Mouse (Mus musculus): ENCODE measurements around the gene Trim56. TPM values are rescaled to one million over a fixed set of nuclear protein-coding genes. Genes with fewer than 3 reads are reported as not detected.
"Not testable (repeated sequence)": the region's sequence is repeated elsewhere in the genome, so short reads cannot be mapped to it uniquely, and the experiment has no call there.

Trim56 gene
- polyA plus RNA-seq (2012; ENCODE audit: insufficient read depth, insufficient read length, low replicate concordance, missing spikeins) = 43.5 TPM in 1 of 2 replicates, not detected in the other

GRCm38 (mm10) chr5:137115866-137116847 is at the start of gene Trim56:
Gene Trim56 (minus strand): TSS chr5:137116209.
- no peak within 1 kb of the TSS for H3K27ac ChIP-seq (ENCODE audit: insufficient read depth, low read depth, low read length)
- peak within 1 kb of the TSS; percentile 51 for H3K4me3 ChIP-seq (ENCODE audit: insufficient read depth, low read depth, low read length)
- no peak for TF ChIP-seq POLR2A (IDR thresholded peaks at IDR 0.05; ENCODE audit: insufficient read depth, low read depth, low read length)
- no peak for TF ChIP-seq CTCF (IDR thresholded peaks at IDR 0.05; ENCODE audit: insufficient read depth, low read depth, low read length)
- 16% methylated on average over 29 of the region's 29 CpGs for WGBS
- peaks cover 10% of the 10 kb centered on the region for H3K4me1 ChIP-seq (ENCODE audit: control insufficient read depth, insufficient read depth, low read length)

- WGBS = 77% methylated on average over 4 of the region's 4 CpGs
- Histone ChIP-seq H3K4me3 (ENCODE audit: insufficient read depth, low read depth, low read length) (no peak overlapping the region), H3K27ac (ENCODE audit: insufficient read depth, low read depth, low read length) (no peak overlapping the region), H3K4me1 (ENCODE audit: control insufficient read depth, insufficient read depth, low read length) (no peaks in the 10 kb centered on the region)
- TF ChIP-seq POLR2A (IDR thresholded peaks at IDR 0.05; ENCODE audit: insufficient read depth, low read depth, low read length) (no peak), CTCF (IDR thresholded peaks at IDR 0.05; ENCODE audit: insufficient read depth, low read depth, low read length) (no peak)
Observed at GRCm38 (mm10) chr5:137161853-137162252, 45.8 kb upstream of the Trim56 start.

GRCm38 (mm10) chr5:137159461-137159860 is 43.5 kb upstream of the Trim56 start:
- TF ChIP-seq POLR2A (IDR thresholded peaks at IDR 0.05; ENCODE audit: insufficient read depth, low read depth, low read length) (no peak), CTCF (IDR thresholded peaks at IDR 0.05; ENCODE audit: insufficient read depth, low read depth, low read length) (peak; percentile 35)
- Histone ChIP-seq H3K4me3 (ENCODE audit: insufficient read depth, low read depth, low read length) (no peak overlapping the region), H3K27ac (ENCODE audit: insufficient read depth, low read depth, low read length) (no peak overlapping the region), H3K4me1 (ENCODE audit: control insufficient read depth, insufficient read depth, low read length) (no peaks in the 10 kb centered on the region)
- 37% methylated on average over 11 of the region's 11 CpGs for WGBS

GRCm38 (mm10) chr5:137153289-137153688 is 37.3 kb upstream of the Trim56 start:
- H3K4me3 ChIP-seq (ENCODE audit: insufficient read depth, low read depth, low read length) = no peak overlapping the region
- 91% methylated on average over 5 of the region's 5 CpGs for whole genome bisulfite sequencing
- H3K4me1 ChIP-seq (ENCODE audit: control insufficient read depth, insufficient read depth, low read length) = no peaks in the 10 kb centered on the region
- TF ChIP-seq CTCF (IDR thresholded peaks at IDR 0.05; ENCODE audit: insufficient read depth, low read depth, low read length) (no peak), POLR2A (IDR thresholded peaks at IDR 0.05; ENCODE audit: insufficient read depth, low read depth, low read length) (no peak)
- no peak overlapping the region for H3K27ac ChIP-seq (ENCODE audit: insufficient read depth, low read depth, low read length)

GRCm38 (mm10) chr5:137152623-137153022 is 36.6 kb upstream of the Trim56 start:
- Histone ChIP-seq H3K4me3 (ENCODE audit: insufficient read depth, low read depth, low read length) (no peak overlapping the region), H3K27ac (ENCODE audit: insufficient read depth, low read depth, low read length) (no peak overlapping the region), H3K4me1 (ENCODE audit: control insufficient read depth, insufficient read depth, low read length) (no peaks in the 10 kb centered on the region)
- 54% methylated on average over 2 of the region's 2 CpGs for WGBS
- TF ChIP-seq CTCF (IDR thresholded peaks at IDR 0.05; ENCODE audit: insufficient read depth, low read depth, low read length) (no peak), POLR2A (IDR thresholded peaks at IDR 0.05; ENCODE audit: insufficient read depth, low read depth, low read length) (no peak)

GRCm38 (mm10) chr5:137149272-137149882 is 33.4 kb upstream of the Trim56 start, which contains the start of gene Muc3:
Gene Muc3 (minus strand): TSS chr5:137149322.
- H3K27ac ChIP-seq (ENCODE audit: insufficient read depth, low read depth, low read length); H3K4me1 ChIP-seq (ENCODE audit: control insufficient read depth, insufficient read depth, low read length); H3K4me3 ChIP-seq (ENCODE audit: insufficient read depth, low read depth, low read length): not testable (repeated sequence)

- H3K27ac ChIP-seq (ENCODE audit: insufficient read depth, low read depth, low read length) = no peak overlapping the region
- H3K4me3 ChIP-seq (ENCODE audit: insufficient read depth, low read depth, low read length) = no peak overlapping the region
- 70% methylated on average over 3 of the region's 3 CpGs for WGBS
- TF ChIP-seq POLR2A (IDR thresholded peaks at IDR 0.05; ENCODE audit: insufficient read depth, low read depth, low read length) (no peak), CTCF (IDR thresholded peaks at IDR 0.05; ENCODE audit: insufficient read depth, low read depth, low read length) (no peak)
- H3K4me1 ChIP-seq (ENCODE audit: control insufficient read depth, insufficient read depth, low read length) = no peaks in the 10 kb centered on the region
Observed at GRCm38 (mm10) chr5:137140836-137141235, 24.8 kb upstream of the Trim56 start.

- H3K4me3 ChIP-seq (ENCODE audit: insufficient read depth, low read depth, low read length) = no peak overlapping the region
- 88% methylated on average over 10 of the region's 10 CpGs for WGBS
Observed at GRCm38 (mm10) chr5:137138977-137139376, 23.0 kb upstream of the Trim56 start.

GRCm38 (mm10) chr5:137134959-137135358 is 18.9 kb upstream of the Trim56 start:
- no peak overlapping the region for H3K27ac ChIP-seq (ENCODE audit: insufficient read depth, low read depth, low read length)
- 37% methylated on average over 11 of the region's 11 CpGs for WGBS
- H3K4me3 ChIP-seq (ENCODE audit: insufficient read depth, low read depth, low read length) = no peak overlapping the region
- no peaks in the 10 kb centered on the region for H3K4me1 ChIP-seq (ENCODE audit: control insufficient read depth, insufficient read depth, low read length)
- no peak for TF ChIP-seq CTCF (IDR thresholded peaks at IDR 0.05; ENCODE audit: insufficient read depth, low read depth, low read length)
- no peak for TF ChIP-seq POLR2A (IDR thresholded peaks at IDR 0.05; ENCODE audit: insufficient read depth, low read depth, low read length)

More at GRCm38 (mm10) chr5:137138977-137139376, 23.0 kb upstream of the Trim56 start:
- no peak for TF ChIP-seq POLR2A (IDR thresholded peaks at IDR 0.05; ENCODE audit: insufficient read depth, low read depth, low read length)
- no peak for TF ChIP-seq CTCF (IDR thresholded peaks at IDR 0.05; ENCODE audit: insufficient read depth, low read depth, low read length)
- Histone ChIP-seq H3K4me1 (ENCODE audit: control insufficient read depth, insufficient read depth, low read length) (no peaks in the 10 kb centered on the region), H3K27ac (ENCODE audit: insufficient read depth, low read depth, low read length) (no peak overlapping the region)

All from olfactory bulb, adult 2 months (tissue).